Mouse (Mus musculus) layer of hippocampus, adult 11-12 months (tissue): ENCODE data around the gene Thap8.

Source experiments
- DNase-seq: peaks from one replicate; pipeline ENCODE4 v3.0.0; 2022; ENCODE audit warnings: low spot score

The Thap8 gene

DNA sequence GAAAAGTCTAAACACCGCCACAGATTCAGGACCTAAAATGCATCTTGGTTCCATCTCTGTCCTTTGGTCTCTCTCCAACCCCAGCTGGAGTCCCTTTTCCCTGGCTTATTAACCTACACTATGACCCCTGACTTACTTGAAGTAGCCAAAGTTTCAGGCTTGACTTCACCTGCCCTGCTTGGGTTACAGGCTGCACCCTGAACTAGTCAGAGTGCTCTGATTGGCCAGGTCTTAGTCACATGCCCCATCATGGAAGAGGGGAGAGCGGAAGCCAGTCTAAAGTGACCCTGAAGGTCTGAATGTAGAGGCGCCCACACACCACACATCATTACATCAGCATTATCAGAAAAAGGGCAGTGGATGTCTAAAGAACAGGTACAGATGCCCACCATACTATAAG, 38.2 kb downstream of the Thap8 start:
- DNase-seq, result no peak

GRCm38 (mm10) chr7:30320946-30321345, 41.1 kb downstream of the Thap8 start:
- DNase-seq, result no peak

- peak; percentile 73 for DNase-seq
Measured at GRCm38 (mm10) chr7:30321539-30322284, 41.8 kb downstream of the Thap8 start, which contains the start of gene E130208F15Rik. E130208F15Rik (plus strand) TSS chr7:30321740.

GRCm38 (mm10) chr7:30322285-30322667, 42.4 kb downstream of the Thap8 start:
- peak; percentile 98 for DNase-seq

- DNase-seq, result no peak
Measured at GRCm38 (mm10) chr7:30322865-30323264, 43.0 kb downstream of the Thap8 start.

DNA sequence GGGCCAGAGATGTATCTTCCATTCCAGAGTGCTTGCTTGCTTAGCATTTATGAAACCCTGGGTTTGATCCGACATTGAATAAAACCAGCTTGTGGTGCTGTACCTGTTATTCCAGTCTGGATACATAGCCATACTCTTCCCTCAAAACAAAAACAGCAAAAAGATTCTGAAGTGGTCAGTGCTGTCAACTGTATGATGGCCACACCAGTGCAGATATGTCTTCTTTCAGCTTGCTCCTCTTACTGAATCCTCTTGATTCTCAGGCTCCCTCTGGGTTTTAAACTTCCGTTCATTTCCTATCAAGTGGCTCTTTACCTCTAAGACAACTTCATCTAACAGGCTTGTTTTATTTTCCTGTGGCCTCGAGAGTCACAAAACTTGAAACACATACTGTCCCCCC, 43.9 kb downstream of the Thap8 start, which contains the start of gene Sdhaf1:
Gene Sdhaf1, minus strand, starts transcription at position 101 of the 400 bp plus-strand sequence.
- no peak for DNase-seq

GRCm38 (mm10) chr7:30324300-30324944, 44.5 kb downstream of the Thap8 start:
- DNase-seq, result peak; percentile 54

- no peak for DNase-seq
Measured at GRCm38 (mm10) chr7:30325364-30325763, 45.5 kb downstream of the Thap8 start.

DNA sequence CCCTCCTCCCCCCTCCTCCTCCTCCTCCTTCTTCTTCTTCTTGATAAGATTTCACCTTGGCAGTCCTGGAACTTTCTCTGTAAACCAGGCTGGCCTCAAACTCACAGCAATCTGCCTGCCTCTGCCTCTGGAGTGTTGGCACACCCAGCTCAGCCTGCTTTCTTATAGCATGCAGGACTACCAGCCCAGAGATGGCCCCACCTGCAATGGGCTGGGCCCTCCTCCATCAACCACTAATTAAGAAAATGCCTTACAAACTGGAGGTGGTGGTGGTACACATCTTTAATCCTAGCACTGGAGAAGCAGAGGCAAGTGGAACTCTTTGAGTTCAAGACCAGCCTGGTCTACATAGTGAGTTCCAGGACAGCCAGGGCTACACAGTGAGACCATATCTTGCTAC, 46.5 kb downstream of the Thap8 start:
- DNase-seq, result no peak

GRCm38 (mm10) chr7:30327140-30327539, 47.2 kb downstream of the Thap8 start:
- no peak for DNase-seq

DNA sequence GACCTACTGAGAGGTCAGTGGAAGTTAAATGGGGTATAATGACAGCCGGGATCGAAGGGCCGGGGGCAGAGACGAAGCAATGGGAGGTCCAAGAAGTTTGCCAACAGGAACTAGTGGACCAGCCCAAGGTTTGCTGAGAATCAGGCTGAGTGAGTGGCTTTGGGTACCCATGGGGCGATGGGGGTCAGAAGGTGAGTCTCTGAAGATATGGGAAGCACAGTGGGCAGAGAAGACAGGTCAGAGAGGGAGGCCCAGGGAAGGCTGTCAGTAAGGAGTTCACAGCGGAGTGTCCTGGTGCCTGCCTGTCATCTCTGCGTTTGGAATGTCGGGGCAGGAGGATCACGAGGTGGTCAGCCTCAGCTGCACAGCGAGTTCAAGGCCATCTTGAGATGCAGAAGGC, 48.5 kb downstream of the Thap8 start:
- DNase-seq, result no peak

GRCm38 (mm10) chr7:30331887-30332286, 52.0 kb downstream of the Thap8 start:
- peak; percentile 94 for DNase-seq

DNA sequence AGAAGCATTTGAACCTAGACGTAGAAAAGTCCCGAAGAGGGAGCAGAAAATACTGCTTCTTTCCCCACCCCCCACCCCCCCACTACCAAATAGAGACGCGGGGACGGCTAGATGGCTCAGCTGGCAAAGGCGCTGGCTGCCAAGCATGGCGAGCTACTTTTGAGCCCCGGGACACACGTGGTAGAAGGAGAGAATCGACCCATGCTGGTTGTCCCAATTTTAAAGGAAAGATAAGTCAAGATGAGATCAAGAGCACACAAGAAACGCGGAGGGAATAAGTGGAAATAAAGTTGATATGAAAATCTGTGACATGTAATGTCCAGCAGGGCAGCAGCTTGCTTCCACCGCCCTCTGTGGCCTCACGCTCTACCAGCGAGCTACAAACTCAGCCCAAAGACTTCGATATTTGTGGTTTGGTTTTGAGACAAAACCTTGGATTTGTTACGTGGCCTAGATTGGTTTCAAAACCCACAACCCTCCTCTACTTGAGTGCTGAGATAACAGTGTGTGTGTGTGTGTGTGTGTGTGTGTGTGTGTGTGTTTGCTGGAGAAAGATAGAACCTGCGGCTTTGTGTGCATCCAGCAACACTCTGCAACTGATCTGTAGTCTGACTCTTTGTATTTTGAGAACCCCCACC, 52.8 kb downstream of the Thap8 start:
- no peak for DNase-seq

DNA sequence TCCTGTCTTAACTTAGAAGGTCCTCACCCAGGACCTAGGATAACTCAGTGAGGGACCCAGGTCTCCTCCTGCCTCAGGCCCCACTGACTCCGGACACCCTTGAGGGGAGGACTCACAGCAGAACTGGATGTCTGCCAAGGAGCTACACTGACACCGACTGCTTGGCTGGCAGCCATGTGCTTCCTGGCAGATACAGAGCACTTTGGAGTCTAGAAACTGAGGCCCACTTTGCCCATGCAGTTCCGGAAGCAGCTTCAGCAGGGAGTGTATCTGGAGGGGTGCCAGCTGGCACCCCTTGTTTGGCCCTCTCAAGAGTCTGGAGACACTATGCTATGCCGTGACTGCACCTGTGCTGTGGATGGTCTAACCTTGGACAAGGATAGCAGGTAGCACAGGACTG, 53.5 kb downstream of the Thap8 start:
- DNase-seq, result peak; percentile 73

DNA sequence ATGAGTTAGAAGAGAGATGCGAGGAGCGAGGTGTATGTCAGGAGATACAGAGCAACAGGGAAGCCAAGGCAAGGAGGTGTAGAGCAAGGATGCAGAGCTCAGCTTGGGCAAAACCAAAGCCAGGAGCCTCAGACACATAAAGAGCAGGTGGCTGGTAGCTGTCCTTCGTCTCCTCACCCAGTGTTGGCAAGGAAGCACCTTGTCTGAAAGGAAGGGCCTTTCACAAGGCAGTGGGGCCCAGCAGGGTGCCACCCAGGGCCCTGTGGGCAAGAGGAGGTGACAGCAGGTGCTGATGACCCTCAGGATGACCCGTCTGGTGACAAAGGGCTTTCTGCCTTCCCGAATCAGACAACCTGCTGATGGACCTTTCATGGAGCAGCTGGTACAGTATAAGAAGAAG, 54.7 kb downstream of the Thap8 start:
- no peak for DNase-seq

DNA sequence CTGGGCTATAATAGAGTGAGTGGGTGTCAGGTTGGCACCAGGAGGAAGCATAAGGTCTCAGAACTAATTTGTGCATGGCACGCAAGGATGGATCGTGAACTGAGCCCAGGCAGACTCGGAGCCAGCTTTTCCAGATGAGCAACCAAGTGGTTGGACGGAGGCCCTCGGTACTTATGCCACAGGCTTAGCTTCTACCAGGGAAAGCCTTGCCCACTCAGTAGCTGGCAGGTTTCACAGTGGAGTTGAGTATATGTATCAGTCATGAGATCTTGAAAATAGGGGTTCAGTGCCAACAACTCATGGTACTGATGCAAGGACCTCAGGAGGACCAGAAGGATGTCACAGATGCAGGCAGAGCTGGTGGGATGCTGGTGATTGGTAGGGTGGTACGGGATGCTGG, 55.8 kb downstream of the Thap8 start:
- DNase-seq, result peak; percentile 54

GRCm38 (mm10) chr7:30336384-30336783, 56.5 kb downstream of the Thap8 start:
- DNase-seq, result peak; percentile 90

DNA sequence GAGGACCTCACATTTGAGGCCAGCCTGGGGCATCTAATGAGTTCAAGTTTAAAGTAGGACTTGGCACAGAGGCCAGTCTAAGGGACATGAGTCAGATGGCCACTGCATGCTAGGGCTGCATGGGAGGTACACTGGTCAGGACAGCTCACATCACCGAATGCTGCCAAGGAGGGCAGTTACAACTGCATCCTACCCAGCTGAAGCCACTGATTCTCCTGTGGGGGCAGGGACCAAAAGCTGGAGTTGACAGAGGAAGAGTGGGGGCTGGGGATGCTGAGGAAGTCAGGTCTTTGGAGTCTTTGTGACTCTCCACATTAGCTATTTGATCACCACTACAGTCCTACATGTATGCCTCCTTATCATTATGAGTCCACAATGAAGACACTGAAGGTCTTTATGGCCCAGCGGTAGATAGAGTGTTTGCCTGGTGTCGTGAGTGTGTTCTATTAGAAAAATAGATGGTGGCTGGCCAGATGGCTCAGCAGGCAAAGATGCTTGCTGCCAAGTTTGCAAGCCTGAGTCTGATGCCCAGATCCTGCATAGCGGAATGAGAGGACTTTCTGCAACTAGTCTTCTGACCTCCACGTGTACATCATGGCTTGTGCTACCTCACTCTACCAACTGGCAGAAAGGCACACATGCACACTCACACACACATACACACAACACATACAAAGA, 59.7 kb downstream of the Thap8 start:
- DNase-seq, result no peak
